Mouse (Mus musculus) stomach, postnatal 0 days (tissue): ENCODE data around the gene Zfp296.

Experiments
- CTCF ChIP-seq: IDR thresholded peaks from 2 replicates; pipeline ENCODE4 v1.5.1; 2016; ENCODE audit warnings: antibody characterized with exemption, low read depth, mild to moderate bottlenecking, moderate library complexity
- EP300 ChIP-seq: optimal IDR thresholded peaks from 2 replicates; pipeline ENCODE3; 2016; ENCODE audit warnings: antibody characterized with exemption

- TF ChIP-seq CTCF (peak; percentile 91), EP300 (no peak)
Measured at GRCm38 (mm10) chr7:19589917-19590316, 12.8 kb downstream of the Zfp296 start.
